Mouse (Mus musculus): ENCODE measurements at regions not wholly inside any gene's neighbourhood (a gene's known extent, or its start where the extent isn't known, plus 50 kb on each side); places are given as distances from the start of the nearest gene placed in this dataset.

GRCm38 (mm10) chr13:116795041-116795440, 230.3 kb downstream of the Parp8 start:
- DNase-seq, result no peak

GRCm38 (mm10) chr13:116781616-116782015, 243.7 kb downstream of the Parp8 start:
- DNase-seq, result no peak

GRCm38 (mm10) chr13:116765491-116765890, 259.8 kb downstream of the Parp8 start:
- DNase-seq, result no peak

GRCm38 (mm10) chr13:116759912-116760311, 265.4 kb downstream of the Parp8 start:
- DNase-seq, result no peak

- DNase-seq, result no peak
These were observed 284.5 kb downstream of the Parp8 start for GRCm38 (mm10) chr13:116740825-116741224.

- DNase-seq, result no peak
These were observed 301.8 kb downstream of the Parp8 start for GRCm38 (mm10) chr13:116723361-116724153.

GRCm38 (mm10) chr13:116714809-116715208, 310.5 kb downstream of the Parp8 start:
- DNase-seq, result peak; percentile 24 to 60

- peak; percentile 29 to 70 for DNase-seq
These were observed 313.3 kb downstream of the Parp8 start for GRCm38 (mm10) chr13:116711866-116712593.

GRCm38 (mm10) chr13:116711148-116711865, 314.0 kb downstream of the Parp8 start:
- DNase-seq, result no peak

GRCm38 (mm10) chr13:116709671-116710070, 315.7 kb downstream of the Parp8 start:
- DNase-seq, result no peak

- DNase-seq, result no peak
These were observed 316.5 kb downstream of the Parp8 start for GRCm38 (mm10) chr13:116708846-116709245.

GRCm38 (mm10) chr13:116708456-116708780, 316.9 kb downstream of the Parp8 start:
- DNase-seq, result no peak

GRCm38 (mm10) chr13:116707621-116708455, 317.5 kb downstream of the Parp8 start:
- DNase-seq, result no peak

- no peak for DNase-seq
These were observed 318.7 kb downstream of the Parp8 start for GRCm38 (mm10) chr13:116706401-116707330.

- no peak for DNase-seq
These were observed 319.5 kb downstream of the Parp8 start for GRCm38 (mm10) chr13:116705611-116706386.

- no peak for DNase-seq
These were observed 336.6 kb downstream of the Parp8 start for GRCm38 (mm10) chr13:116688714-116689113.
